Mouse (Mus musculus) CH12.LX (cell line): ENCODE results near the gene Ffar1. TPM values are rescaled to one million over a fixed set of nuclear protein-coding genes. Genes with fewer than 3 reads are reported as not detected.

Source experiments
- DNase-seq: peaks from one replicate; pipeline ENCODE4 v3.0.0-alpha.2; 2013; ENCODE audit errors: extremely low read depth
- H3K27ac ChIP-seq: 2 replicates; pipeline ENCODE4 v1.5.1; 2012; ENCODE audit warnings: low read depth, mild to moderate bottlenecking, control low read depth, moderate library complexity; ENCODE audit not compliant: insufficient read depth
- H3K27me3 ChIP-seq: replicated peaks from 2 replicates; pipeline ENCODE3; 2012; ENCODE audit warnings: inconsistent platforms
- H3K36me3 ChIP-seq, 2 experiments: replicated peaks in 1 of 2; 2 replicates each; pipeline versions ENCODE3 to v1.6.1; 2012; ENCODE audit warnings: inconsistent platforms in 1 of 2, low read length in 1 of 2, mild to moderate bottlenecking in 1 of 2, mixed read lengths in 1 of 2, moderate library complexity in 1 of 2; ENCODE audit not compliant: control insufficient read depth in 1 of 2, insufficient read depth in 1 of 2
- H3K4me1 ChIP-seq, 2 experiments: 2 replicates each; pipeline ENCODE4 v1.6.1; 2012; ENCODE audit warnings: inconsistent platforms in 1 of 2, moderate library complexity in 1 of 2; ENCODE audit not compliant: insufficient read depth in 2 of 2, control insufficient read depth in 1 of 2
- H3K4me2 ChIP-seq: 2 replicates; pipeline ENCODE4 v1.6.1; 2012; ENCODE audit warnings: low read depth, mild to moderate bottlenecking, control low read depth; ENCODE audit not compliant: poor library complexity, insufficient read depth, severe bottlenecking
- H3K4me3 ChIP-seq, 3 experiments: fragments of 150-350 bp in 1 of 3; sonication (generic) in 1 of 3; replicated peaks in 1 of 3; 2 replicates each; pipeline versions ENCODE3 to v1.5.1; 2011 to 2012; ENCODE audit warnings: low read depth in 2 of 3, low read length in 2 of 3, mild to moderate bottlenecking in 2 of 3, moderate library complexity in 2 of 3, control low read depth in 1 of 3, improper control_type of control experiment in 1 of 3, inconsistent platforms in 1 of 3, mixed read lengths in 1 of 3; ENCODE audit not compliant: poor library complexity in 1 of 3
- H3K79me2 ChIP-seq: replicated peaks from 2 replicates; pipeline ENCODE4 v1.6.1; 2012; ENCODE audit warnings: mild to moderate bottlenecking, moderate library complexity; ENCODE audit not compliant: control insufficient read depth, poor library complexity, insufficient read depth, severe bottlenecking; ENCODE audit errors: extremely low read depth
- H3K9ac ChIP-seq: 2 replicates; pipeline ENCODE4 v1.6.1; 2012; ENCODE audit warnings: low read depth, mild to moderate bottlenecking, control low read depth, moderate library complexity; ENCODE audit not compliant: insufficient read depth
- H3K9me3 ChIP-seq: replicated peaks from 2 replicates; pipeline ENCODE3; 2012; ENCODE audit warnings: low read length, inconsistent platforms, mixed read lengths
- CTCF ChIP-seq, 2 experiments: IDR thresholded peaks in 1 of 2; conservative IDR thresholded peaks in 1 of 2; 2 replicates each; pipeline ENCODE4 v1.5.1; 2011 to 2012; ENCODE audit warnings: low read depth in 2 of 2, low read length in 2 of 2, improper control_type of control experiment in 1 of 2, inconsistent platforms in 1 of 2, mild to moderate bottlenecking in 1 of 2, moderate library complexity in 1 of 2
- E2F4 ChIP-seq: IDR thresholded peaks from 2 replicates; pipeline ENCODE4 v1.6.1; 2011; ENCODE audit warnings: low read depth, low read length, improper control_type of control experiment; ENCODE audit not compliant: insufficient replicate concordance
- ELF1 ChIP-seq: IDR thresholded peaks from 2 replicates; pipeline ENCODE4 v1.6.1; 2014; ENCODE audit warnings: low read depth, mild to moderate bottlenecking, inconsistent platforms, low read length, improper control_type of control experiment
- ETS1 ChIP-seq: conservative IDR thresholded peaks from 2 replicates; pipeline ENCODE4 v1.6.1; 2012; ENCODE audit warnings: low read depth, mild to moderate bottlenecking, inconsistent platforms, low read length, improper control_type of control experiment, moderate library complexity
- GABPA ChIP-seq: IDR thresholded peaks from 2 replicates; pipeline ENCODE4 v1.6.1; 2012; ENCODE audit warnings: low read depth, low read length, improper control_type of control experiment, inconsistent platforms; ENCODE audit not compliant: insufficient replicate concordance
- HCFC1 ChIP-seq: IDR thresholded peaks from 2 replicates; pipeline ENCODE4 v1.6.1; 2012; ENCODE audit warnings: low read depth, mild to moderate bottlenecking, inconsistent platforms, low read length, improper control_type of control experiment
- IRF4 ChIP-seq: IDR thresholded peaks from 2 replicates; pipeline ENCODE4 v1.6.1; 2014; ENCODE audit warnings: low read depth, mild to moderate bottlenecking, inconsistent platforms, low read length, improper control_type of control experiment
- JUND ChIP-seq: conservative IDR thresholded peaks from 2 replicates; pipeline ENCODE4 v1.6.1; 2011; ENCODE audit warnings: low read depth, low read length, improper control_type of control experiment
- KAT2A ChIP-seq: IDR thresholded peaks from 2 replicates; pipeline ENCODE4 v1.6.1; 2012; ENCODE audit warnings: low read length, improper control_type of control experiment, inconsistent platforms; ENCODE audit not compliant: insufficient replicate concordance
- MAFK ChIP-seq: IDR thresholded peaks from 2 replicates; pipeline ENCODE4 v1.6.1; 2011; ENCODE audit warnings: low read length, improper control_type of control experiment; ENCODE audit not compliant: insufficient replicate concordance
- MEF2A ChIP-seq: IDR thresholded peaks from 2 replicates; pipeline ENCODE4 v1.6.1; 2014; ENCODE audit warnings: low read depth, mild to moderate bottlenecking, inconsistent platforms, low read length, improper control_type of control experiment, borderline replicate concordance
- MYC ChIP-seq: IDR thresholded peaks from 2 replicates; pipeline ENCODE4 v1.6.1; 2011; ENCODE audit warnings: low read depth, mild to moderate bottlenecking, improper control_type of control experiment, low read length
- NRF1 ChIP-seq: IDR thresholded peaks from 2 replicates; pipeline ENCODE4 v1.6.1; 2014; ENCODE audit warnings: low read depth, mild to moderate bottlenecking, inconsistent platforms, low read length, improper control_type of control experiment, moderate library complexity
- PAX5 ChIP-seq: IDR thresholded peaks from 2 replicates; pipeline ENCODE4 v1.6.1; 2012; ENCODE audit warnings: low read length, inconsistent platforms, mixed read lengths
- POLR2A ChIP-seq: IDR thresholded peaks from 2 replicates; pipeline ENCODE4 v1.6.1; 2011; ENCODE audit warnings: low read depth, mild to moderate bottlenecking, improper control_type of control experiment, low read length
- RAD21 ChIP-seq: IDR thresholded peaks from 2 replicates; pipeline ENCODE4 v1.6.1; 2011; ENCODE audit warnings: low read depth, mild to moderate bottlenecking, low read length, improper control_type of control experiment, moderate library complexity
- RCOR1 ChIP-seq: conservative IDR thresholded peaks from 2 replicates; pipeline ENCODE4 v1.6.1; 2012; ENCODE audit warnings: low read depth, mild to moderate bottlenecking, inconsistent platforms, low read length, improper control_type of control experiment
- SIN3A ChIP-seq: IDR thresholded peaks from 2 replicates; pipeline ENCODE4 v1.6.1; 2012; ENCODE audit warnings: low read length, improper control_type of control experiment, inconsistent platforms
- SMC3 ChIP-seq: IDR thresholded peaks from 2 replicates; pipeline ENCODE4 v1.6.1; 2011; ENCODE audit warnings: low read depth, low read length, improper control_type of control experiment
- TCF12 ChIP-seq: IDR thresholded peaks from 2 replicates; pipeline ENCODE4 v1.6.1; 2014; ENCODE audit warnings: low read depth, mild to moderate bottlenecking, inconsistent platforms, low read length, improper control_type of control experiment
- UBTF ChIP-seq: IDR thresholded peaks from 2 replicates; pipeline ENCODE4 v1.6.1; 2012; ENCODE audit warnings: low read depth, mild to moderate bottlenecking, inconsistent platforms, low read length, improper control_type of control experiment, moderate library complexity
- USF1 ChIP-seq: IDR thresholded peaks from 2 replicates; pipeline ENCODE4 v1.6.1; 2014; ENCODE audit warnings: low read depth, mild to moderate bottlenecking, inconsistent platforms, low read length, improper control_type of control experiment
- USF2 ChIP-seq: conservative IDR thresholded peaks from 2 replicates; pipeline ENCODE4 v1.6.1; 2011; ENCODE audit warnings: low read depth, low read length, improper control_type of control experiment
- ZC3H11A ChIP-seq: IDR thresholded peaks from 2 replicates; pipeline ENCODE4 v1.6.1; 2012; ENCODE audit warnings: low read depth, mild to moderate bottlenecking, inconsistent platforms, low read length, improper control_type of control experiment
- ZKSCAN1 ChIP-seq: IDR thresholded peaks from 2 replicates; pipeline ENCODE4 v1.6.1; 2012; ENCODE audit warnings: low read depth, inconsistent platforms, low read length, improper control_type of control experiment, borderline replicate concordance
- ZMIZ1 ChIP-seq: IDR thresholded peaks from 2 replicates; pipeline ENCODE4 v1.6.1; 2012; ENCODE audit warnings: low read depth, mild to moderate bottlenecking, inconsistent platforms, low read length, improper control_type of control experiment
- ZNF384 ChIP-seq: IDR thresholded peaks from 2 replicates; pipeline ENCODE4 v1.6.1; 2012; ENCODE audit warnings: low read depth, low read length, improper control_type of control experiment, inconsistent platforms
- dilution Hi-C: fragments of 300-500 bp; cut with MboI; formaldehyde crosslinking; loops from 2 replicates; pipeline ENCODE4 v1.14.3; 2020; ENCODE audit warnings: low sequenced_read_pairs; ENCODE audit not compliant: extremely low pct_unique_long_range_greater_than_20kb, extremely low pct_ligation_motif_present
- in situ Hi-C: fragments of 300-500 bp; cut with MboI; formaldehyde crosslinking; loops from 3 replicates; pipeline ENCODE4 v1.14.3; 2019; ENCODE audit warnings: low sequenced_read_pairs, low pct_ligation_motif_present, low pct_unique_long_range_greater_than_20kb, mixed read lengths
- polyA plus RNA-seq: library from polyadenylated mRNA; unstranded; fragments of >175 nt; gene quantifications from 2 replicates; pipeline ENCODE4 v1.2.1, GENCODE M21; 2012; ENCODE audit warnings: low read depth; ENCODE audit not compliant: insufficient read length
- total RNA-seq, 2 experiments: library from RNA; depleted of rRNA; stranded (reverse); fragments of 300-350 nt in 1 of 2; fragments of >200 nt in 1 of 2; gene quantifications; 2 replicates each; pipeline ENCODE4 v1.2.3; 2012 to 2014

The Ffar1 gene
- total and polyA plus RNA-seq, 3 experiments: 0.34 to 17.2 (median 1.2) TPM

- Histone ChIP-seq H3K27ac (no peak overlapping the region), H3K9ac (no peak overlapping the region), H3K27me3 (no peaks in the 10 kb centered on the region), H3K4me1 (peaks cover 8 to 16% of the 10 kb centered on the region in 2 experiments), H3K9me3 (no peaks in the 10 kb centered on the region), H3K4me2 (no peak overlapping the region), H3K36me3 (no peaks in the 10 kb centered on the region), H3K79me2 (no peaks in the 10 kb centered on the region), H3K4me3 (no peak overlapping the region)
- dilution Hi-C loops: no loop called here
- in situ Hi-C loops: no loop called here
- no peak for TF ChIP-seq UBTF
- no peak for TF ChIP-seq E2F4
- TF ChIP-seq JUND: no peak
- no peak for TF ChIP-seq ELF1
- TF ChIP-seq NRF1: peak; percentile 53
- peak; percentile 51 for TF ChIP-seq HCFC1
- TF ChIP-seq USF2: peak; percentile 72
- TF ChIP-seq KAT2A: no peak
- no peak for TF ChIP-seq GABPA
- TF ChIP-seq RCOR1: no peak
- peak; percentile 62; the same call in 1 of the 2 replicates for TF ChIP-seq USF1
- no peak for TF ChIP-seq ZKSCAN1
- no peak for TF ChIP-seq SIN3A
- no peak for DNase-seq
These were observed 9.9 kb downstream of the Ffar1 start for GRCm38 (mm10) chr7:30851421-30851820.

- Histone ChIP-seq H3K9ac (no peak overlapping the region), H3K4me1 (peaks cover 10 to 33% of the 10 kb centered on the region in 2 experiments), H3K79me2 (no peaks in the 10 kb centered on the region), H3K36me3 (no peaks in the 10 kb centered on the region), H3K27me3 (no peaks in the 10 kb centered on the region), H3K4me3 (no peak overlapping the region), H3K9me3 (no peaks in the 10 kb centered on the region), H3K27ac (no peak overlapping the region), H3K4me2 (no peak overlapping the region)
- no peak for DNase-seq
- no peak for TF ChIP-seq ZC3H11A
- TF ChIP-seq POLR2A: no peak
- TF ChIP-seq MAFK: no peak
- no peak for TF ChIP-seq IRF4
- TF ChIP-seq KAT2A: no peak
- no peak for TF ChIP-seq ZMIZ1
- TF ChIP-seq ELF1: no peak
- no peak for TF ChIP-seq ETS1
- TF ChIP-seq MYC: no peak
- TF ChIP-seq ZNF384: no peak
- no peak for TF ChIP-seq CTCF (conservative IDR thresholded peaks at IDR 0.05 in 1 of 2, IDR thresholded peaks at IDR 0.05 in 1 of 2; ENCODE audit: low read depth in 2 of 2, low read length in 2 of 2)
- TF ChIP-seq HCFC1: no peak
- TF ChIP-seq E2F4: no peak
- TF ChIP-seq TCF12: no peak
- TF ChIP-seq SMC3: no peak
- no peak for TF ChIP-seq PAX5
- no peak for TF ChIP-seq MEF2A
- TF ChIP-seq SIN3A: no peak
- TF ChIP-seq USF2: no peak
- TF ChIP-seq RAD21: no peak
- in situ Hi-C loops (no loop called here), dilution Hi-C loops (no loop called here)
These were observed 13.4 kb downstream of the Ffar1 start for GRCm38 (mm10) chr7:30847934-30848333.
